Mouse (Mus musculus): Measurements from ENCODE around the gene Secisbp2l. TPM values are rescaled to one million over a fixed set of nuclear protein-coding genes. Genes with fewer than 3 reads are reported as not detected.

Gene Secisbp2l
- total and polyA plus RNA-seq, 3 experiments: 13.3 to 56.7 (median 55.2) TPM

DNA sequence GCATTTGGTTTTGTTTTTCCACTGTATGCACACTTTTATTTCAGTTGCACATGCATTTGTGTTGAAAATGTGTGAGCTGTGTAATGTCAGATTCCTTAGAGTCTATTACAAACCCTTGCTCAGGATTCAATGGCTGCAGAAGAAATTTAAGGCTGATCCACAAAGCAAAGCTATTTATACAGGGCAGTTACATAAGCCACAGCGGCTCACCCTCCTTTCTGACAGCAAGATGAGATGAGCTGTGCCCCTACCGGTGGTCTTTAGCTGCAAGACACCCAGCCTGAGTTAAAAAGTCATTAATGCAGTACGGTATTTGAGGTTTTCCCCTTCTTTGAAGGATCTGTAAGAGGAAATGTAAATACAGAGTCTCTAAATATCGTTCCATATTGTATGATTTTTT lies 1.2 kb upstream of the Secisbp2l start:
- DNase-seq: no peak

GRCm38 (mm10) chr2:125781978-125782718 lies 522 bp downstream of the Secisbp2l start:
- no peak for DNase-seq

DNA sequence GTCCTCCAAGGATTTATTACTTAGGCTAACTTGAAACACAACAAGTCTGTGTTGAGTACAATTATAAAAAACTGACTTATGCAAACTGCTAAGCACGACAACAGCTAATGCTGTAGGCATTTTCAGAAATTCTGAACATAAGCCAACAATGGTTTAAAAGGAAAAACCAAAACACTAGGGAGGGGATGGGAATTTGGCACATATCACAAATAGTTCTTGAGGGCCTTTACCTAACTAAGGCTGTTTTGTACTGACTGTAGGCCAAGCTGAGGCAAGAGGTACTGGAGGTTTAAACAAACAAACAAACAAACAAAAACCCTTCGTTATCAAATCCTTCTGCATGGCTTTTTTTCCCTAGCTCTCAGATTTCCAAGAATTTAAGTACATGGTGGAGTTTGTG lies 1.7 kb downstream of the Secisbp2l start:
- DNase-seq: no peak

GRCm38 (mm10) chr2:125778380-125778779 lies 4.3 kb downstream of the Secisbp2l start:
- DNase-seq: no peak

DNA sequence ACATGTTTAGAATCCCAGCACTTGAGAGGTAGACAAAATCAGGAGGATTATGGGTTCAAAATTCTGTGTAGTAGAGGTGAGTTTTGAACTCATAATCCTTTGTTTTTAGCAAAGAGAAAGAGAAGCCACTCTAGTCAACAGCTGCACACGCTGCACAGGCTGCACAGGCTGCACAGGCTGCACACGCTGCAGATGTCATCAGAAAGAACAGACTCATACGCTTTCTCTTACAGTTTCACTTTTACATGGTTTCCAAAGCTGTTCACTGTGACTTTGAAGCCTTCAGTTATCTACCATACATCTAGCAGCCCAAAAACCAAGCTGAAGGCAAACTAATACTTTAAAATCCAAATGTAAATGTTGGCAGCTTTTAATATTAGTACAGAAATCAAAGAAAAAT lies 5.7 kb downstream of the Secisbp2l start:
- DNase-seq: no peak

DNA sequence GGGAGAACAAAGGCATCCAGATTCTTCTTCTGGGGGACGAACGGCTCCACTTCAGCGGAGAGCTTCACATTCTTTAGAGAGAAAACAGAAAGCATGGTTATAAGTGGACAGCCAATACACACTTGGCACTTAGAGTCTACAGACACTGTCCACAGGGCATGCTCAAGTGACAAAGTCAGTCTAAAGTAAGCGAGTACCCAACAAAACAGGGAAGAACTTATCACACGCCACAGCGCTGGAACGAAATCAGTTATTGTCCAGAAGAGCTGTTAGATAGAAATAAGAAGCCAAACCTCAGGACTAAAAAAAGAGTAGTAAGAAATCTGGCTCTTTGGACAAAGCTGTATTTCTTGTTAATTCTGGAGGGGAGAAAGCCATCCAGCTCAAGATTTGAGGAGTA lies 7.0 kb downstream of the Secisbp2l start:
- DNase-seq: no peak

DNA sequence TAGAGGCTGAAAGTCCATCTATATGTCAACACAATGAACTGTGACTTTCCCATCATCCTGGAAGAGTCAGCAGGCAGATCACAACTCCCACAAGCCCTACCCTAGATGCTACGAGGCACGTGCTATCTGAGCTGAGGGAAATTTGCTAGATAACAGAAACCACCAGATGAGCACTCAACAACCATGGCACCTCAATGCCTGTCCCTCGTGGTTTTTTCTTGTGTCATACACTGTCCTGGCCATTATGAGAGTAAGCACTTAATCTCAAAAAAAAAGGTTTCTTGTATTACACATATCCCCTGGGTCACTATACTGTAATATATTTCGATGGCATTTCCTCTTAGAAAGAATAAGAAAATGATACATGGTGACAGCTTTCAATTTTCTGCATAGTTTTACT lies 7.8 kb downstream of the Secisbp2l start:
- DNase-seq: no peak

GRCm38 (mm10) chr2:125765029-125765428 lies 17.6 kb downstream of the Secisbp2l start:
- DNase-seq: no peak

- DNase-seq: no peak
These were observed 18.1 kb downstream of the Secisbp2l start for GRCm38 (mm10) chr2:125764531-125764930.

DNA sequence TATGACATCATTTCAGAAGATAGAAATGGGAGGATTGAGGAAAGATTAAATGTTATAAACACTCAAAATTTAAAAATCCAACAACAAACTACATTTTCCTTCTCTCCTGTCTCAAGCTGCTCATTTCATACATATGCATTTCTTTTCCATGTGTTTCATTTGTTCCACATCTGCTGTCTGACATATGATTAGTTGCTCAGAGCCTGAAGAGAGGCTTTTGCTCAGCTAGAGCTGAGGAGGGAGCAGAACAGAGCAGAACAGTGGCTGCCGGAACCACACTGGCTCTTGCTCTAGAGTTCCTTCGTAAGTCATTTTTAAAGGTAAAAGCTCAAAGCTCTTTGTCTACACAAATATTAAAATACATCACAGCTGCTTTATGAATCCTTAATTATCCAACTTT lies 33.3 kb downstream of the Secisbp2l start:
- no peak for DNase-seq

DNA sequence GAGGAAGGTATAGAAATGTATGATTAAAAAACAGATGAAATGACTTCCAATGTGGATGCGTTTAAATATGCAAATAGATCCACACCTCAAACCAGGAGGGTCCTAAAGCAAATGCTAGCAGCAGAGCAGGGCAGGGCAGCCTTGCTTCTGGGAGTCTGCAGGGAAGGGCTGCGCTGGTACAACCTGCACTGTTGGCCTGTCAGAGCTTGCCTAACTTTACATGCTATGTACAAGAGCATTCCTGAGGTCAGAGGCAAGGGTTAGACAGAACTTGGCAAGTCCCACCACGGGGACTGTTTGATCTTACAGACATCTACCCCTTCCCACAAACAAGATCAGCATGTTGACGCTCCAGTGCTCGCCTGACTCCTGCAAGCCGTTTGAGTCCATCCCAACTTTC lies 43.3 kb downstream of the Secisbp2l start:
- DNase-seq: no peak

DNA sequence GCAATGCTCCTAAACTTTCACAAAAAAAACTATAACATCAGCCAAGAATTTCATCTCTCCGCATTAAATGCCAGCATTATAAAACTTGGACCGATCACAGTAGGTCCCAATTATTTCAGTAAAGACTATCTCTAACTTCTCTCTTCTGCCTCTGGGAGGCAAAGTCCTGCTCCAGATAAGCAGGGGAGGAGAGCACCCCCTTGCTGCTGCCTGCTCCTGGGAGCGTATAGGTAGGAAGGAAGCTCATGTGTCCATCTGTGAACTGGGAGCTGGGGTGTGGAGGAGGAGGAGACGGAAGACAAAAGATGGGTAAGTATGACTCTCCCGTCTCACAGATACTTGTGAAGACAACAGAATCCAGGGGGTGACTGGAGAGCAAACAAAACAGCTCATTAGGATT lies 44.0 kb downstream of the Secisbp2l start:
- no peak for DNase-seq

DNA sequence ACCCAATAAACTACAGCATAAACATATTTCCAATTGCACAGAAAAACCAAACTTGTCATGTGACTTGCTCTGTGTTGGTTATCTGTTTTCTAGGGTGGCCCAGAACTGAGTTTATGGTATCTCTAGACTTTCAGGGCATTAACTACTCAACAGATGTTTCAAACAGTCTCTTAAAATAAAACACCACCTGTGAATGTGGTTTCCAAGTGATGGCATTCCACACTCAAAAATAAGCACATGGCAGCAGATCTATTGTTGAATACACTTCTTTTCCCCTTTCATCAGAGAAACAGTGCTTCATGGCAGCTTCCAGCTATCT lies 46.7 kb downstream of the Secisbp2l start:
- no peak for DNase-seq

GRCm38 (mm10) chr2:125735333-125736024 lies 47.2 kb downstream of the Secisbp2l start:
- DNase-seq: no peak

DNA sequence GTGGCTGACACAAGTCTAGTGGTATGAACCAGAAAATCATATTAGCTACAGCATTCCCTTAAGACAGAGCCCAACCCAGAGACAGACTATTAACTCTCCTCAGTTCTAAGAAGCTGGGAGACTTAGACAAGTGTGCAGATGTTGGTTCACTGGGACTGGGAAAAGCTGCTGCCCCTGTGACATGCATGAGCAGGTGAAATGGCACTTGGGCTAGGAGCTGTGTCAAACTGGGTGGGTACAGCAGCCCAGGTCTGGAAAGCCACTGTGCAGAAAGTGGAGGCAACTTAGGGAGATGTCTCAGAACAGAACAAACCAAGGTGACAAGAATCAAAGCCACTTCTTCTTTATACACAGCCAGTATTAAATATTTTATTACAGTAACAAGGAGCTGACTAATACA lies 47.9 kb downstream of the Secisbp2l start:
- DNase-seq: no peak

DNA sequence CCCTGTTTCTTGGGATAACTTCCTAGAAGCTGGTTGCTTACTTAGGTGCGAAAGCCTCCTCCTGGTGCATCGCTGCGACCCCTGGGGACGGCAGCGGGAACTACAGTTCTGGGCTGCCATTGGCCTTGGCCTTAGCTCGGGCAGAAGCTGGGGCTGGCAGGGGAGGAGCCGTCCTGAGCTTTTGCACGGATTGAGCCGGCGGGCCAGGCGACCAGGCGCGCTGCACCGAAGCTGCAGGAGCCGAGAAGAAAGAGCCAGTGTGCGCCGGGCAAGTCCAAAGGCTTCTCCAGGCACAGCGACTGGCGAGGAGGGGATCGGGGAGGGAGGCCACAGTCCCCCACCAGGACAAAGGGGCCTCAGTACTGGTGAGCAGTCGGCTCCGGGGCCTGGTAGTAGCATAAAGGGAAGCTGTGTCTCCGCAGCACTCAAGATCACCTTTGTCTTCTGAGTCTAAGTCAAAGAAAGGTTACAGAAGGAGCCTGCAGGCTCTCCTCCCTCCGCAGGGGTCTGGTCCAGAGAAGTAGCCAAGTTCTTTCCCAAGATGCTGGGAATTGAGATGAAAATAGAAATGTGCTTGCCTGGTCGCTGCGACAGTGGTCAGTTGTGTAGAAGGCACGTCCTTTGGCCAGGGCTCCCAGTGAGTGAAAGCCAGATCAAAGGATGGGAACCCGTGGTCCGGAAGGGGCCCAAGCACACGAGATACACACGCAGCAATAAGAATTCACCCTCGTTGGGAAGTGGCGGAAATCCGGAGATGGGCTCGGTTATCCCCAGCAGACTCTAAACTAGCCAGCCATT lies 50.7 kb downstream of the Secisbp2l start:
- peak; percentile 97 for DNase-seq

- no peak for DNase-seq
These were observed 58.0 kb downstream of the Secisbp2l start for GRCm38 (mm10) chr2:125724546-125725114.

DNA sequence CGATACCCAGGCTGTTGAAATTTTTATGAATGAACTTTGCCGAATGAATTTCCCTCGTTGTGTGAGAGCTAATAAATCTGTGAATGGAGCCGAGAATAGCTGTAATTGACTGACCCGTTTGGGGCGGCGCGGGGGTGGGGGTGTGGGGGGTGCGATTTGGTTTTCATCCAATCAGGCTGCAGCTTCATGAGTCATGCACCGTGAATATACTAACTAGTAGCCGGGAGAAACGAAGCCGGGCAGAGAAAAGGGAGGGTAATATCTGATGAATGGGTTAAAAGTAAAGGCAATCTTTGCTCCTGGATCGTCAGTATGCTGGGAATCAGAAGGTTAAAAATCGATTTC lies 58.6 kb downstream of the Secisbp2l start, which contains the start of gene Shc4:
Gene Shc4, minus strand, starts transcription at position 63 of the 345 bp plus-strand sequence.
- DNase-seq: peak; percentile 74

- DNase-seq: peak; percentile 74
These were observed 59.1 kb downstream of the Secisbp2l start for GRCm38 (mm10) chr2:125723408-125724085.

- no peak for DNase-seq
These were observed 59.6 kb downstream of the Secisbp2l start for GRCm38 (mm10) chr2:125723086-125723407.

- peak; percentile 61 for DNase-seq
These were observed 66.1 kb downstream of the Secisbp2l start for GRCm38 (mm10) chr2:125716599-125716998.

GRCm38 (mm10) chr2:125706510-125706921 lies 76.2 kb downstream of the Secisbp2l start:
- peak; percentile 80 for DNase-seq
